Mouse (Mus musculus) 3T3-L1 (cell line): ENCODE results near the gene Tdpoz3.
"Not testable (repeated sequence)": the region's sequence is repeated elsewhere in the genome, so short reads cannot be mapped to it uniquely, and the experiment has no call there.

Experiments
- DNase-seq: peaks from one replicate; pipeline ENCODE4 v3.0.0-alpha.2; 2015; ENCODE audit warnings: low read depth, low spot score

Gene Tdpoz3

GRCm38 (mm10) chr3:93825720-93826119 lies at the start of gene Tdpoz3:
Gene Tdpoz3 (plus strand): TSS chr3:93826020.
- DNase-seq: not testable (repeated sequence)

DNA sequence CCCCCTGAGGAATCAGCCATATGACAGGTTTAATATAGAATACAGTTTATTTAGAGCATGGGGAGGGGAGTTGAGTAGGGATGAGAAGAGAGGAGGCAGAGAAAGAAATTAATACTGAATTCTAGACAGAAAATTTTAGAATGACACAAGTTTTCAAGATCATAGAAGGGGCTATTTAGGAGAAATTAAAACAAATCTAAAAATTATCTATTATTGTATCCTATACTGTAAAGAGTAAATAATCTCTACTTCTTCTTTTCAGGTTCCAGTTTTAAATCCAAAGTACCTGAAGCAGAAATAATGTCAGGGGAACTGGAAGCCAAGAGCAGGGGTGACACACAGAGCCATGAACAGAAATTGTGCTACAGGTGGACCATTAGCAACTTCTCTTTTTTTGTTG lies 29.7 kb upstream of the Tdpoz3 start, which contains the start of gene Tdpoz4:
Gene Tdpoz4, plus strand, starts transcription at position 301 of the 400 bp plus-strand sequence.
- DNase-seq: not testable (repeated sequence)

DNA sequence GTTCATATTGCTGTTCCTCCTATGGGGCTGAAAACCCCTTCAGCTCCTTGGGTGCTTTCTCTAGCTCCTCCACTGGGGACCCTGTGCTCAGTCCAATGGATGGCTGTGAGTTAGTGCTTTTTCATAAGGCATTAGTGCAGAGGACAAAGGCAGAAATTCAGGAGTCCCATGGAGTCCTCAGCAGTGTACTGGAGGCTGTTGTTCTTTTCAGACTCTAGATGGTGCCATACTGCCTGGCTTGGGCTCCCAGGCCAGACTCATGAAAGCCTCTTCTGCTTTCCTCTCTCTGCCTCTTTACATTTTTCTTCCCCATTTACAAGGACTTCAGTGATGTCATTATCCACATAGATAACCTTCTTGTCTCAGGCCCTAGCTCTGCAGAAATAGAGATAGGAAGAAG lies 12.5 kb upstream of the Tdpoz3 start:
- DNase-seq: not testable (repeated sequence)

GRCm38 (mm10) chr3:93858957-93859356 lies 33.1 kb downstream of the Tdpoz3 start:
- DNase-seq: not testable (repeated sequence)

DNA sequence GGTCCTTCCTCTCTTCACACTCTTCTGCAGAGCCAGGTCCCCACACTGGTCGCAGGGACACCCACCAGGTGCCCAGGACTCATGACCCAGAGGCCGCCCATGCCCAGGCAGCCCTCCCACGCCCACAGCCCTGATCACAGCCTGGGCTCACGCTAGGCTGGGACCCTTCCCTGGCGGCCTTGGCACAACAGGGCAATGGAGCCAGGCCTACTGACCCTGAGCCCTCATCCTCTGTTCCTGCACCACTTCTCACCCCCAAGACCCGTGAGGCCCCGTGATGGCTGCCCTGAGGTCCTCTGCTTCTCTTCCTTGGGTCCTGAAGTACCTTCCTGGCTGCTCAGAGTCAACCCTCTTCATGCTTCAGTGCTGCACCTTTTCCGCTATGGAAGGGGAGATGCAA lies 44.8 kb downstream of the Tdpoz3 start:
- not testable (repeated sequence) for DNase-seq
